Mouse (Mus musculus) forebrain, embryonic 14.5 days (tissue): ENCODE measurements around the gene Olfr985. TPM values are rescaled to one million over a fixed set of nuclear protein-coding genes. Genes with fewer than 3 reads are reported as not detected.

Experiments
- ATAC-seq: fragments of 200-750 bp; cut with Nextera tagmentation; 2 replicates; pipeline ENCODE4 v1.8.0; 2017; ENCODE audit warnings: mild to moderate bottlenecking, moderate library complexity
- DNase-seq: peaks from one replicate; pipeline ENCODE4 v3.0.0-alpha.2; 2015; ENCODE audit warnings: low spot score
- H3K27ac ChIP-seq: fragments of 300-500 bp; sonication (generic); 2 replicates; pipeline ENCODE4 v1.5.1; 2014; ENCODE audit warnings: low read depth, mild to moderate bottlenecking, control low read depth, low read length, moderate library complexity
- H3K27me3 ChIP-seq: fragments of 300-500 bp; sonication (generic); replicated peaks from 2 replicates; pipeline ENCODE4 v1.6.1; 2014; ENCODE audit warnings: low read length, control low read depth, mixed read lengths; ENCODE audit not compliant: control insufficient read depth, insufficient read depth
- H3K36me3 ChIP-seq: fragments of 300-500 bp; sonication (generic); 2 replicates; pipeline ENCODE4 v1.6.1; 2014; ENCODE audit warnings: low read length, control low read depth; ENCODE audit not compliant: control insufficient read depth, insufficient read depth
- H3K4me1 ChIP-seq: fragments of 300-500 bp; sonication (generic); 2 replicates; pipeline ENCODE4 v1.6.1; 2014; ENCODE audit warnings: antibody characterized with exemption, low read length, control low read depth; ENCODE audit not compliant: control insufficient read depth, insufficient read depth
- H3K4me2 ChIP-seq: fragments of 300-500 bp; sonication (generic); 2 replicates; pipeline ENCODE4 v1.6.1; 2014; ENCODE audit warnings: mild to moderate bottlenecking, control low read depth, low read length
- H3K4me3 ChIP-seq: fragments of 300-500 bp; sonication (generic); 2 replicates; pipeline ENCODE4 v1.5.1; 2014; ENCODE audit warnings: low read depth, low read length, control low read depth
- H3K9ac ChIP-seq: fragments of 300-500 bp; sonication (generic); 2 replicates; pipeline ENCODE4 v1.6.1; 2014; ENCODE audit warnings: mild to moderate bottlenecking, low read length, control low read depth, moderate library complexity
- H3K9me3 ChIP-seq: fragments of 300-500 bp; sonication (generic); replicated peaks from 2 replicates; pipeline ENCODE4 v1.6.1; 2016; ENCODE audit warnings: low read length, control low read depth, mixed read lengths; ENCODE audit not compliant: control insufficient read depth
- WGBS: fragments of 180-500 bp; shearing (Covaris S2); extraction: QIAGEN DNeasy Blood & Tissue Kit; methylation state at CpG from one replicate; pipeline ENCODE4 v1.1.7; 2014; 5-methylcytosine and 5-hydroxymethylcytosine counted together
- polyA plus RNA-seq: library from polyadenylated mRNA; unstranded; fragments of >200 nt; fragmentation: Nextera tagmentation; extraction: Ambion mirVana; gene quantifications from 2 replicates; pipeline ENCODE4 v1.2.1, GENCODE M21; 2014

Olfr985 gene
- polyA plus RNA-seq = not detected in 2 replicates

GRCm38 (mm10) chr9:40130084-40130483, at the start of gene Olfr985:
Gene Olfr985 (minus strand): TSS chr9:40130184.
- H3K36me3 ChIP-seq = no peaks in the 10 kb centered on the region
- no peak within 1 kb of the TSS for H3K9ac ChIP-seq
- H3K27ac ChIP-seq = no peak within 1 kb of the TSS
- H3K9me3 ChIP-seq = no peaks in the 10 kb centered on the region
- DNase-seq (no peak), ATAC-seq (no peak)
- no peak within 1 kb of the TSS for H3K4me3 ChIP-seq
- H3K27me3 ChIP-seq = no peaks in the 10 kb centered on the region
- no peak within 1 kb of the TSS for H3K4me2 ChIP-seq
- WGBS = 90% methylated on average over 1 of the region's 1 CpGs
- no peaks in the 10 kb centered on the region for H3K4me1 ChIP-seq

- H3K27me3 ChIP-seq = no peaks in the 10 kb centered on the region
- no peak overlapping the region for H3K9ac ChIP-seq
- no peak overlapping the region for H3K27ac ChIP-seq
- H3K36me3 ChIP-seq = no peaks in the 10 kb centered on the region
- ATAC-seq = no peak
- 88% methylated on average over 6 of the region's 6 CpGs for WGBS
- H3K4me1 ChIP-seq = no peaks in the 10 kb centered on the region
- H3K4me2 ChIP-seq = no peak overlapping the region
- H3K4me3 ChIP-seq = no peak overlapping the region
- no peak for DNase-seq
- H3K9me3 ChIP-seq = no peaks in the 10 kb centered on the region
These were observed 47.0 kb upstream of the Olfr985 start for GRCm38 (mm10) chr9:40177017-40177416.

- Histone ChIP-seq H3K4me1 (no peaks in the 10 kb centered on the region), H3K27ac (no peak overlapping the region), H3K9me3 (no peaks in the 10 kb centered on the region), H3K4me3 (no peak overlapping the region), H3K9ac (no peak overlapping the region), H3K4me2 (no peak overlapping the region), H3K36me3 (no peaks in the 10 kb centered on the region), H3K27me3 (no peaks in the 10 kb centered on the region)
- DNase-seq = no peak
- WGBS = 93% methylated on average over 1 of the region's 1 CpGs
- ATAC-seq = no peak
These were observed 36.5 kb upstream of the Olfr985 start for GRCm38 (mm10) chr9:40166446-40166845.

- ATAC-seq (no peak), DNase-seq (no peak)
- Histone ChIP-seq H3K27ac (no peak overlapping the region), H3K9me3 (no peaks in the 10 kb centered on the region), H3K36me3 (no peaks in the 10 kb centered on the region), H3K9ac (no peak overlapping the region), H3K4me2 (no peak overlapping the region), H3K4me1 (no peaks in the 10 kb centered on the region), H3K4me3 (no peak overlapping the region), H3K27me3 (no peaks in the 10 kb centered on the region)
- 72% methylated on average over 4 of the region's 4 CpGs for WGBS
These were observed 25.2 kb upstream of the Olfr985 start for GRCm38 (mm10) chr9:40155118-40155644.

GRCm38 (mm10) chr9:40141544-40141943, 11.6 kb upstream of the Olfr985 start:
- H3K36me3 ChIP-seq = no peaks in the 10 kb centered on the region
- no peaks in the 10 kb centered on the region for H3K4me1 ChIP-seq
- no peaks in the 10 kb centered on the region for H3K9me3 ChIP-seq
- ATAC-seq (no peak), DNase-seq (no peak)
- WGBS = 31% methylated on average over 1 of the region's 1 CpGs
- H3K4me2 ChIP-seq = no peak overlapping the region
- no peak overlapping the region for H3K27ac ChIP-seq
- no peak overlapping the region for H3K9ac ChIP-seq
- H3K27me3 ChIP-seq = no peaks in the 10 kb centered on the region
- no peak overlapping the region for H3K4me3 ChIP-seq

GRCm38 (mm10) chr9:40139484-40139883, 9.5 kb upstream of the Olfr985 start:
- H3K4me3 ChIP-seq = no peak overlapping the region
- no peaks in the 10 kb centered on the region for H3K4me1 ChIP-seq
- H3K4me2 ChIP-seq = no peak overlapping the region
- H3K27ac ChIP-seq = no peak overlapping the region
- H3K9me3 ChIP-seq = no peaks in the 10 kb centered on the region
- WGBS = 81% methylated on average over 4 of the region's 4 CpGs
- H3K9ac ChIP-seq = no peak overlapping the region
- ATAC-seq (no peak), DNase-seq (no peak)
- no peaks in the 10 kb centered on the region for H3K36me3 ChIP-seq
- no peaks in the 10 kb centered on the region for H3K27me3 ChIP-seq

- 83% methylated on average over 6 of the region's 6 CpGs for WGBS
- no peak overlapping the region for H3K4me2 ChIP-seq
- H3K4me1 ChIP-seq = no peaks in the 10 kb centered on the region
- no peaks in the 10 kb centered on the region for H3K36me3 ChIP-seq
- ATAC-seq (no peak), DNase-seq (no peak)
- no peak overlapping the region for H3K9ac ChIP-seq
- H3K4me3 ChIP-seq = no peak overlapping the region
- no peaks in the 10 kb centered on the region for H3K9me3 ChIP-seq
- no peak overlapping the region for H3K27ac ChIP-seq
- H3K27me3 ChIP-seq = no peaks in the 10 kb centered on the region
These were observed 7.2 kb upstream of the Olfr985 start for GRCm38 (mm10) chr9:40136987-40137688.

- 95% methylated on average over 1 of the region's 1 CpGs for WGBS
- Histone ChIP-seq H3K27me3 (no peaks in the 10 kb centered on the region), H3K4me2 (no peak overlapping the region), H3K4me3 (no peak overlapping the region), H3K4me1 (no peaks in the 10 kb centered on the region), H3K27ac (no peak overlapping the region), H3K9me3 (no peaks in the 10 kb centered on the region), H3K9ac (no peak overlapping the region), H3K36me3 (no peaks in the 10 kb centered on the region)
- DNase-seq (no peak), ATAC-seq (no peak)
These were observed 572 bp upstream of the Olfr985 start for GRCm38 (mm10) chr9:40130556-40130955.

- no peak for DNase-seq
- WGBS = 85% methylated on average over 5 of the region's 5 CpGs
- no peak for ATAC-seq
These were observed 12.7 kb downstream of the Olfr985 start for GRCm38 (mm10) chr9:40117287-40117659.

More at GRCm38 (mm10) chr9:40117287-40117659, 12.7 kb downstream of the Olfr985 start:
- no peak overlapping the region for H3K27ac ChIP-seq
- H3K9me3 ChIP-seq = no peaks in the 10 kb centered on the region
- no peak overlapping the region for H3K9ac ChIP-seq
- no peaks in the 10 kb centered on the region for H3K36me3 ChIP-seq
- H3K4me2 ChIP-seq = no peak overlapping the region
- H3K27me3 ChIP-seq = no peaks in the 10 kb centered on the region
- H3K4me1 ChIP-seq = no peaks in the 10 kb centered on the region
- H3K4me3 ChIP-seq = no peak overlapping the region
